10 mouse cellular contexts compared by ENCODE assay signal in genomic region chr12:36376391-36376790, GRCm38 (mm10). TPM values are rescaled to one million over a fixed set of nuclear protein-coding genes. Genes with fewer than 3 reads are reported as not detected.
DNase-seq lines count a peak whose midpoint lies in the region.
"Not testable (repeated sequence)": the region's sequence is repeated elsewhere in the genome, so short reads cannot be mapped to it uniquely, and the experiment has no call there.
"Had no signal": no experiment of that assay in that cellular context is flagged by ENCODE, and none has a peak within 500 bp of the region (broad histone marks: within the 10 kb centered on the region; RNA-seq: fewer than 3 reads in every experiment).

No protein-coding gene starts in this region.

- intact Hi-C loops in left cerebral cortex, postnatal 25 days (cut with DNase I), result not testable (repeated sequence)

- DNase-seq in frontal cortex, adult 2 months (ENCODE audit: extremely low spot score in 1 of 2, low spot score in 1 of 2), result peak; percentile 14 to 29
- peak; percentile 28 to 57 for DNase-seq in frontal cortex, postnatal 36 days (ENCODE audit: low spot score in 2 of 2)
- peak; percentile 25 for DNase-seq in layer of hippocampus, adult 9-11 months
- peak; percentile 14 to 68 for DNase-seq in left cerebral cortex, postnatal 25 days (ENCODE audit: low spot score in 2 of 2)
- DNase-seq in right cerebral cortex, adult 18-20 months, result peak; percentile 14
- DNase-seq in right cerebral cortex, postnatal 10 days (ENCODE audit: low spot score in 2 of 2), result peak; percentile 33 to 63
- DNase-seq in right cerebral cortex, postnatal 4 days, result peak; percentile 6

RNA-seq across cellular contexts. Expression of gene Ispd, which starts 4.9 kb away (rescaled TPM):
- polyA plus RNA-seq in frontal cortex, adult 2 months (2012; rRNA removed), result 5.7 and 6.0 TPM in 2 replicates
- 10 to 100 TPM; 11.4 to 11.6 TPM for total RNA-seq in left cerebral cortex, postnatal 25 days (2021)

RNA-seq across cellular contexts. Expression of gene D630036H23Rik, which starts 5.6 kb away (rescaled TPM):
- polyA plus RNA-seq in frontal cortex, adult 2 months (2012; rRNA removed), result 0.44 and 0.71 TPM in 2 replicates
- total RNA-seq in left cerebral cortex, postnatal 25 days (2021), result 1 to 10 TPM; 1.4 to 1.8 TPM
- polyA plus RNA-seq: activated CD4-positive, CD25-positive, alpha-beta regulatory T cell, adult 4 months; CD4-positive, CD25-positive, alpha-beta regulatory T cell, adult 4 months; Patski had no signal

Comparison
In these comparisons a context has a peak if more than half of its experiments do, and no peak if none do; other contexts are left out.
1. Peak in every context shown above with its lines: DNase-seq.